Mouse (Mus musculus) left cerebral cortex, postnatal 25 days (tissue): Measurements from ENCODE around the gene Kctd19. TPM values are rescaled to one million over a fixed set of nuclear protein-coding genes. Genes with fewer than 3 reads are reported as not detected.

Experiments used
- DNase-seq, 2 experiments: peaks; one replicate each; pipeline ENCODE4 v3.0.0; 2022; ENCODE audit warnings: low spot score in 2 of 2, mixed read lengths in 1 of 2
- intact Hi-C: fragments of 180-260 bp; cut with DNase I; formaldehyde crosslinking; loops from one replicate; pipeline ENCODE4 v1.15.1; 2025
- total RNA-seq, 2 experiments: library from RNA; stranded (reverse); gene quantifications; 2 replicates each; pipeline ENCODE4 v1.2.3; 2021

Gene Kctd19
- total RNA-seq, 2 experiments from 2014 or later = not detected

DNA sequence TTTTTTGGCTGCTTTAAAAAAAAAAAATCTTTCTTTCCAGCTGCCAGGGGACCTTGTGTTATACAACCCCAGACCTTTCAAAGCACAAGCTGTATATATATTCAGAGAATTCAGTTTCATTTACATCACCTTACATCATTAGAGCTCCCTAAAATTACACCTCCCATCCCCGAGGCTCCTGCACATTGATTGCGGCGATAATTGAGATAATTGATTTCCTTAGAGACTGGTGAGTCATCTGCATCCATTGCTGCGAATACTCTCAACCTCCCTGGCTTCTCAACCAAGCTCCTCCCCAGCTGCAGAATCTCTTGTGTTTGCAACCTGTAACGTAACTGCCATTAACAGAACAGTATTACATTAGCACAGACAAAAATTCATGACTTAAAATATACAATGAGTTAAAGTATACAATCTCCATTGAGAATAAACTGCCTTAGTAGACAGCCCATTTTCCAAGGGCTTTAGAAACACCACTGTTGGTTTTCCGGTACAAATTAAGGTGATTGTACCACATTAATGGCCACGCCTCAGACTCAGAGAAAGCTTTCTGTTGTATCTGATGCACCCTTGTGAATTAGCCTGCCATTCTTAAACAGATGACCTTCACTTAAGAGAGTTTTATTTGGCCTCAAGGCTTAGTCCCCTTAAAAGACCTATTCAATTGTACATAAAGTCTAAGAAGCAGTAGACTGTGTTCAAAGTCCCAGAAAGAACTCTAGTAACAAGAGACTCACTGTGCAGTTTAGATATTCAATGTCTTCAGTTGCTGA, 18.6 kb upstream of the Kctd19 start:
- intact Hi-C loops = no loop called here
- DNase-seq = no peak

- intact Hi-C loops = no loop called here
- no peak for DNase-seq
Observed at GRCm38 (mm10) chr8:105426878-105427277, 13.6 kb upstream of the Kctd19 start.

DNA sequence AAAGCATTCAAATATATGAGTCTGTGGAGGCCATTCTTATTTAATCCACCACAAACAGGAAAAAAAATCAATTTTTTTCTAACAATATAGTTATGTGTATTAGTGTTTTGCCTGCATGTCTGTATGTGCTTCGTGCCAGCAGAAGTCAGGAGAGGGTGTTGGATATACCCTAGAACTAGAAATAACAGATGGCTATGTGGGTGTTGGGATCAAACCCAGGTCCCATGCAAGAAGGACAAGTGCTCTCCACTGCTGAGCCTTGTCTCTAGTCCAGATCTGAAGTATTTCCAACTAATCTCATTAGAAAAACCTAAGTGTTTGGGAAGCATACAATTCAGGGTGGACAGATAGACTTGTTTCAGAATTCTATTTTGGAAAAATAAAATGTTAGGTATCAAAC, 8.7 kb upstream of the Kctd19 start:
- intact Hi-C loops = no loop called here
- no peak for DNase-seq

DNA sequence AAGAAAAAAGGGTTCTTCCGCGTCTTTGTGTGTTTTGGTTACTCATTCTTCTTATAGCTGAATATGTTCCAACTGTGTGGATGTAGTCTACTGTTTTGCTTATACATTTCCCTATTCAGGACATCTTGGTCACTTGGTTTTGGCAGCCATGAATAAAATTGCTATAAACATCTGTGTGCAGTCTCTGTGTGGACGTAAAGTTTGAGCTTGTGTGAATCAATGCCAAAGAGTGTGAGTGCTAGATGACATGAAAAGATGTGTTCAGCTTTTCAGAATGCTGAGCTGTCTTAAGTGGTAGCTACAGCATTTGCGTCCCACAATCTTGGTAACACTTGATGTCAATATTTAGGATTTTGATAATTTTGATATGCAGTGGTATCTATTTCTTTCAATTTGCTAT, 6.5 kb upstream of the Kctd19 start:
- DNase-seq = no peak
- intact Hi-C loops = no loop called here

DNA sequence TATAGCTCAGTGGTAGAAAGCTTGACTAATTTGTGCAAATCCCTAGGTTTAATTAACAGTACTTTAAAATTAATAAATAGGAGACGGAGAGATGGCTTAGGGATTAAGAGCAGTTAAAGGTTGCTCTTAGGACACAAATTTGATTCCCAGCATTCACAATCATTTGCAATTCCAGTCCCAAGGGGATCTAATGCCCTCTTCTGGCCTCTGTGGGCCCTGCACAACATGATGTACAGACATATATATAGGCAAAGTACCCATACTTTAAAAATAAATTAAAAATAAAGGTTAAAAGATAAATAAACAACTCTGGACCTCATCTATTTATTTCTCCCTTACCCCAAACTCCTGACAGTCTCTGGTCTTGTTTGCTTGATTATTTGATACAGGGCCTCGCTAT, 5.7 kb upstream of the Kctd19 start:
- intact Hi-C loops = no loop called here
- no peak for DNase-seq

DNA sequence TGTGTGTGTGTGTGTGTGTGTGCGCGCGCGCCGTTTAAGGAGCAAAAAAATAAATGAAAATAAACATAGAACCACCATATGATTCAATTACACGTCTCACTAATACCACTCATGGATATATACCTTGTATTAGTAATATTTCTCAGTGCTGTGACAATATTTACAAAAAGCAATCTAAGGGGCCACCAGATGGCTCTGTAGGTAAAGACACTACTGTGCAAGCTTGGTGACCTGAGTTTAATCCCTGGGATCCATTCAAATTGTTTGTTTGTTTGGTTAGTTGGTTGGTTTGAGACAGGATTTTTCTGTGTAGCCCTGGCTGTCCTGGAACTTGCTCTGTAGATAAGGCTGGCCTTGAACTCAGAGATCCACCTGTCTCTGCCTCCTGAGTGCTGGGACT, 3.4 kb downstream of the Kctd19 start:
- intact Hi-C loops = no loop called here

GRCm38 (mm10) chr8:105408331-105408730, 5.0 kb downstream of the Kctd19 start:
- intact Hi-C loops = no loop called here
- peak in 1 of 2 experiments; percentile 26 for DNase-seq

More for the DNA sequence above, 3.4 kb downstream of the Kctd19 start:
- no peak for DNase-seq

GRCm38 (mm10) chr8:105406416-105406815, 6.9 kb downstream of the Kctd19 start:
- DNase-seq = peak; percentile 18 to 36
- intact Hi-C loops = no loop called here

- intact Hi-C loops = no loop called here
- DNase-seq = no peak
Observed at GRCm38 (mm10) chr8:105404496-105404895, 8.8 kb downstream of the Kctd19 start.

DNA sequence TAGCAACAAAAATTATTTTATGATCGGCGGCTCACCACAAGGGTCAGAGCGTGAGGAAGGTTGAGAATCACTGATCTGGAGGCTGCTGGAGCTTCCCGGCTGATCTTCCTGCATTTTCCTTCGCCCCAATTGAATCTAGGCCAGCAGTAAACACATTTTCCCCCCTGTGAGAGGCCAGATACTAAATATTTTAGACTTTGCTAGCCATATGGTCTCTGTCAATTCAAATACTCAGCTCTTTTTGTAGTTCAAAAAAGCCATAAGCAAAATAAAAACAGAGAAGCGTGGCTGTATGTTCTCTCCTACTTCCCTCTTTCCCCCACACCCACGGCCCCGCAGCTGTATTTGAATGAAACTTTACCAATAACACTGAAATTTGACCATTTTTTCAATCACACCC, 9.8 kb downstream of the Kctd19 start:
- intact Hi-C loops = no loop called here

DNA sequence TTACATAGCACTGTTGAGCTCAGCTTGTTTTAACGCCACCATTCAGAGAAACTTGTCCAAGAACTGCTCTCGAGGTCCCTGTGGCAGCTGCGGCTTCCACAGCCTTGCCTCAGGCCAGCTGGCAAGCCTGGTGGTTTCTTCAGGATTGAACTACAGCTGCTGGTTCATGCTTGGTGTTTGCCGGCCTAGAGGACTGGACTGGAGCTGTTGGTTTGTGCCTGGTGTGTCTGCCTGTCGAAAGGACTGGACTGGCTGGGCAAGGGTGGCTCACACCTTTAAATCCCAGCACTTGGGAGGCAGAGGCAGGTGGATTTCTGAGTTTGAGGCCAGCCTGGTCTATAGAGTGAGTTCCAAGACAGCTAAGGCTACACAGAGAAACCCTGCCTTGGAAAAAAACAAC, 13.3 kb downstream of the Kctd19 start:
- intact Hi-C loops = no loop called here
- DNase-seq = no peak

More for the DNA sequence above, 9.8 kb downstream of the Kctd19 start:
- no peak for DNase-seq

DNA sequence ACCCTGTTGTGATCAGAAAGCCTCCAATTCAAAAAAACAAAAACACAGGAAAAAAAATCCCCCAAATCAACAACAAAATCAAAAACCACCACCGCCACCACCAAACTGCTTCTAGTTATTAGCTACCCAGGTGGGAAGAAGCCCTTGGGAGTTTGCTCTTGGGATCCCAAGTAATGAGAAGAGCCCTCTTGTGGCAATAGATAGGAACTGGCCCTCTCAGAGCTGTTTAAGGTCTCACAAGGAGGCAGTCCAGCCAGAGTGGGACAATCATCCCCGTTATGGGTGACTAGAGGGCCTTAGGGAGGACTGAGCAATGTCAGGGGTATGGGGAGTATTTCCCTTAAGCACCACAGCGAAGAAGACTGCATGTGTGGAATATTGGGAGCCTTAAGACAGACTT, 15.6 kb downstream of the Kctd19 start:
- peak; percentile 49 to 61 for DNase-seq
- intact Hi-C loops = no loop called here

- DNase-seq = no peak
- intact Hi-C loops = no loop called here
Observed at GRCm38 (mm10) chr8:105393915-105394314, 19.4 kb downstream of the Kctd19 start.

- no peak for DNase-seq
- intact Hi-C loops = no loop called here
Observed at GRCm38 (mm10) chr8:105393089-105393787, 20.1 kb downstream of the Kctd19 start.

GRCm38 (mm10) chr8:105389096-105389495, 24.2 kb downstream of the Kctd19 start:
- intact Hi-C loops = no loop called here

DNA sequence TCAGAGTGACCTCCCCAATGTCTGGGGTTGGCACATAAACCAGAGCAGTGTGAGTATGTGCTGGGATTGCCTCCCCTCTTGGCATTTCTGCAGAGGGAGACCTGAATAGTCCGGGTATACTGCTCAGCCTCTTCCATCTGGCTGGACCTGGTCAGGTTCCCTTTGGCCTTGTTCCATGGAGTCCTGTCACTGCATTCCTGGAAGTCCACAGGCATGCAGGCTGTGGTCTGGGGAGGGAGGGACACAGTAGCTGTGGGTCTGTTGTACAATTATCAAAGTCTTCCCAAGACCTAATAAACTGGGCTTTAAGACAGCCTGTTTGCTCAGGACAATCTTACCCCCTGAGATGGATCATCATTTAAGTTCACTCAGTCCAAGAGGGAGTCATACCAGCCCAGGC, 26.2 kb downstream of the Kctd19 start:
- intact Hi-C loops = no loop called here
- no peak for DNase-seq

More at GRCm38 (mm10) chr8:105389096-105389495, 24.2 kb downstream of the Kctd19 start:
- DNase-seq = no peak

DNA sequence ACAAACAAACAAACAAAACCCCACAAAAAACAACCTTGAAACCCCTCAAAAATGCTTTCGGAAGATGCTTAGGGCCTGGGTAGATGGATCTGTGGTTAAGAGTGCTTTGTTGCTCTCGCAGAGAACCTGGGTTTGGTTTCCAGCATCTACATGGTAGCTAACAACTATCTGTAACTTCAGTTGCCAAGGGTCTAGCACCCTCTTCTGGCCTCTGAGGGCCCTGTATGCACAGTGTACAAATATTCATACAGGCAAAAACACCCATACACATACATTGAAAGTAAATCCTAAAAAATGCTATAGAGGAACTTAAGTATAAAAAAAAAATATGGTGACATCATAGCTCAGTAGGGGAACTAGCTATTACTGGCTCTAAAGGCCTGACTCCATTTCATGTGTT, 29.2 kb downstream of the Kctd19 start:
- intact Hi-C loops = no loop called here
- DNase-seq = no peak

GRCm38 (mm10) chr8:105380308-105380707, 33.0 kb downstream of the Kctd19 start:
- intact Hi-C loops = no loop called here
- DNase-seq = no peak

DNA sequence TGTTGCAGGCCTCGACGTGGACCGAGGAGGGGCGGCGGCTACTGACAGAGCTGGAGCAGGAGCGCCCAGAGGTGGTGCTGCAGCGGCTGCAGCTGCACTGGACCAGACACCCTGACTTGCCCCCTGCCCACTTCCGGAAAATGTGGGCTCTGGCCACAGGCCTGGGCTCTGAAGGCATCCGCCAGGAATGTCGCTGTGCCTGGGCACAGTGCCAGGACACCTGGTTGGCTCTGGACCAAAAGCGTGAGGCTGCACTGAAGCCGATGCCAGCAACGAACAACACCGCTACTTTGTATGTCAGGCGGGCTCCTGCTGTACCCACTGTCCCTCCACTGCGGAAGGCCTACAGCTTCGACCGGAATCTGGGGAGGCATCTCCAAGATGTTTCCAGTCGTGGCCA, 34.6 kb downstream of the Kctd19 start:
- DNase-seq = no peak
- intact Hi-C loops = no loop called here

DNA sequence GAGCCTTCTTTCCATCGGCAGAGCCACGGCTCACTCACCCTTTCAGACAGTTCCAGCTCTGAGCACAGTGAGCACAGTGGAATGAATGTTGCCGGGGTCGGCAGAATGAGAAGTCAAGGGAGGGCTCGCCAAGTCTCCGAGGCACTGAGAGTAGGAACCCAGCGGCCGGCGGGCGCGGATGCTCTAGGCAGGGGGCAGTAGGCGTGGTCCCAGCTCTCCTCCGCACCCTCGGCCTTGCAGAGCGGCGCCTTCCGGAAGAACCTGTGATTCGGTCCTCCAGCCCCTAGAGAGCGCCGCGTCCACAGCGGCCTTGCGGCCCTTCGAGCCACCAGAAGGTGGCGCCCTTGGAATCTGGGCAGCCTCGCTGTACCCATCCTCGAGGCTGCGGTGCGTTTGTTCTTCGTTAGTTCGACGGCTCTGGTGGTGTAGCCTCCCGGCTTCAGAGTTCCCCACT, 38.8 kb downstream of the Kctd19 start:
- intact Hi-C loops = loop anchor here (5.0 kb wide), 1 partner anchor 103 kb away; no protein-coding TSS in a partner anchor
- DNase-seq = no peak

- no peak for DNase-seq
- intact Hi-C loops = loop anchor here (5.0 kb wide), 1 partner anchor 104 kb away; no protein-coding TSS in a partner anchor
Observed at GRCm38 (mm10) chr8:105373032-105373431, 40.3 kb downstream of the Kctd19 start, which contains the start of gene Plekhg4. Gene Plekhg4 (plus strand): TSS chr8:105373274.
